Mouse (Mus musculus): ENCODE data around the gene Khdc4.

GRCm38 (mm10) chr3:88754283-88754682, 68.7 kb downstream of the Khdc4 start:
- no peak for TF ChIP-seq MAFK (IDR thresholded peaks at IDR 0.05; ENCODE audit: insufficient read depth, low read depth, low read length)
- no peak for TF ChIP-seq CHD2 (IDR thresholded peaks at IDR 0.05; ENCODE audit: low read depth, low read length)
- TF ChIP-seq ZNF384 (IDR thresholded peaks at IDR 0.05; ENCODE audit: low read depth, low read length): no peak

All from ES-E14 (cell line).